Mouse (Mus musculus) lung, adult 2 months (tissue): Measurements from ENCODE around the gene Hoxa4.

Experiments
- CTCF ChIP-seq: fragments of 200-500 bp; IDR thresholded peaks from 2 replicates; pipeline ENCODE4 v1.5.1; 2011; ENCODE audit warnings: mild to moderate bottlenecking, low read length, control low read depth; ENCODE audit not compliant: insufficient read depth
- POLR2A ChIP-seq: fragments of 200-500 bp; IDR thresholded peaks from 2 replicates; pipeline ENCODE4 v1.6.1; 2011; ENCODE audit warnings: low read depth, mild to moderate bottlenecking, control low read depth, low read length, borderline replicate concordance; ENCODE audit errors: extremely low read depth

GRCm38 (mm10) chr6:52163366-52164031 lies 28.1 kb downstream of the Hoxa4 start:
- TF ChIP-seq POLR2A (no peak), CTCF (no peak)
